15 mouse cellular contexts compared by ENCODE assay signal in genomic region chr15:79152709-79153108, GRCm38 (mm10). TPM values are rescaled to one million over a fixed set of nuclear protein-coding genes. Genes with fewer than 3 reads are reported as not detected.
DNase-seq lines count a peak whose midpoint lies in the region; ATAC-seq and TF ChIP-seq lines count a peak whose summit lies in the region.
"Had no signal": no experiment of that assay in that cellular context is flagged by ENCODE, and none has a peak within 500 bp of the region (broad histone marks: within the 10 kb centered on the region; RNA-seq: fewer than 3 reads in every experiment).

No protein-coding gene starts in this region.

- H3K4me2 ChIP-seq in embryonic facial prominence, embryonic 15.5 days (replicated peaks): no peak overlapping the region
- no peak overlapping the region for H3K4me2 ChIP-seq in hindbrain, embryonic 16.5 days (ENCODE audit: low read length)
- no peak overlapping the region for H3K4me2 ChIP-seq in midbrain, postnatal 0 days (ENCODE audit: low read depth, low read length, poor library complexity, severe bottlenecking)
- H3K4me2 ChIP-seq: kidney, embryonic 15.5 days; liver, embryonic 15.5 days had no signal

- no peak for TF ChIP-seq CTCF in layer of hippocampus, adult 2 months (conservative IDR thresholded peaks at IDR 0.05)
- no peak for TF ChIP-seq CTCF in midbrain, postnatal 0 days (IDR thresholded peaks at IDR 0.05)

- peaks cover 38% of the 10 kb centered on the region for H3K36me3 ChIP-seq in embryonic facial prominence, embryonic 15.5 days
- peaks cover 8% of the 10 kb centered on the region for H3K36me3 ChIP-seq in hindbrain, embryonic 16.5 days (ENCODE audit: control insufficient read depth, insufficient read depth, low read length)
- peaks cover 31% of the 10 kb centered on the region for H3K36me3 ChIP-seq in midbrain, postnatal 0 days (ENCODE audit: insufficient read depth, low read length)

- no peak overlapping the region for H3K4me3 ChIP-seq in layer of hippocampus, adult 2 months
- no peak overlapping the region for H3K4me3 ChIP-seq in embryonic facial prominence, embryonic 15.5 days (replicated peaks)
- H3K4me3 ChIP-seq in hindbrain, embryonic 16.5 days (ENCODE audit: low read length): no peak overlapping the region
- no peak overlapping the region for H3K4me3 ChIP-seq in midbrain, postnatal 0 days (ENCODE audit: low read depth, low read length)
- H3K4me3 ChIP-seq: erythroblast, embryonic 14.5 days; kidney, embryonic 15.5 days; liver, embryonic 15.5 days had no signal

- no peaks in the 10 kb centered on the region for H3K9me3 ChIP-seq in embryonic facial prominence, embryonic 15.5 days (replicated peaks)
- no peaks in the 10 kb centered on the region for H3K9me3 ChIP-seq in hindbrain, embryonic 16.5 days (ENCODE audit: control insufficient read depth, low read length)
- no peaks in the 10 kb centered on the region for H3K9me3 ChIP-seq in midbrain, postnatal 0 days (ENCODE audit: low read length)
- H3K9me3 ChIP-seq: kidney, embryonic 15.5 days; liver, embryonic 15.5 days had no signal

- H3K9ac ChIP-seq in embryonic facial prominence, embryonic 15.5 days: no peak overlapping the region
- no peak overlapping the region for H3K9ac ChIP-seq in hindbrain, embryonic 16.5 days (ENCODE audit: low read depth, low read length)
- H3K9ac ChIP-seq in midbrain, postnatal 0 days (replicated peaks; ENCODE audit: low read length, poor library complexity, severe bottlenecking): no peak overlapping the region
- H3K9ac ChIP-seq: kidney, embryonic 15.5 days; liver, embryonic 15.5 days had no signal

- H3K4me1 ChIP-seq in embryonic facial prominence, embryonic 15.5 days: peaks cover 3% of the 10 kb centered on the region
- peaks cover 3% of the 10 kb centered on the region; the same call in 1 of the 2 replicates for H3K4me1 ChIP-seq in hindbrain, embryonic 16.5 days (ENCODE audit: control insufficient read depth, insufficient read depth, low read depth, low read length)
- peaks cover 5% of the 10 kb centered on the region; the same call in 1 of the 2 replicates for H3K4me1 ChIP-seq in midbrain, postnatal 0 days (ENCODE audit: insufficient read depth, low read length)

- ATAC-seq in embryonic facial prominence, embryonic 15.5 days (ENCODE audit: insufficient number of reproducible peaks, low FRiP score, low TSS enrichment, low read depth): peak; percentile 25; the same call in 1 of the 2 replicates
- ATAC-seq in hindbrain, embryonic 16.5 days: no peak
- ATAC-seq in midbrain, postnatal 0 days (ENCODE audit: low FRiP score): no peak
- ATAC-seq in cerebellum, adult (ENCODE audit: insufficient number of reproducible peaks, low FRiP score, low TSS enrichment): no peak

- 0 out of 2 replicates have a peak, but pooled peaks cover 3% of the 10 kb centered on the region for H3K27me3 ChIP-seq in embryonic facial prominence, embryonic 15.5 days
- H3K27me3 ChIP-seq in hindbrain, embryonic 16.5 days (replicated peaks; ENCODE audit: control insufficient read depth, insufficient read depth, low read length): no peaks in the 10 kb centered on the region
- no peaks in the 10 kb centered on the region for H3K27me3 ChIP-seq in midbrain, postnatal 0 days (ENCODE audit: insufficient read depth, low read length)

- H3K27ac ChIP-seq in layer of hippocampus, adult 2 months: peak overlapping the region; percentile 82
- H3K27ac ChIP-seq in embryonic facial prominence, embryonic 15.5 days (replicated peaks): peak overlapping the region; percentile 56; the same call in 1 of the 2 replicates
- peak overlapping the region; percentile 68 for H3K27ac ChIP-seq in hindbrain, embryonic 16.5 days (ENCODE audit: low read depth, low read length)
- H3K27ac ChIP-seq in midbrain, postnatal 0 days (ENCODE audit: low read depth, low read length): peak overlapping the region; percentile 85
- H3K27ac ChIP-seq: kidney, embryonic 15.5 days; liver, embryonic 15.5 days had no signal

- peak in 1 of 2 experiments; percentile 26 for DNase-seq in layer of hippocampus, adult 2 months (ENCODE audit: low spot score in 2 of 2)
- no peak for DNase-seq in layer of hippocampus, adult 9-11 months
- DNase-seq in midbrain, postnatal 0 days (ENCODE audit: low spot score): peak; percentile 39
- DNase-seq in cerebellum, adult 9-11 months: no peak
- no peak for DNase-seq in adrenal gland, adult 2 months
- DNase-seq: gastrocnemius, postnatal 25 days; layer of hippocampus, postnatal 36 days; thymus, adult 18-20 months had no signal

- 48% methylated on average over 6 of the region's 6 CpGs for WGBS in embryonic facial prominence, embryonic 15.5 days
- 54% methylated on average over 6 of the region's 6 CpGs for WGBS in hindbrain, embryonic 16.5 days
- WGBS in midbrain, postnatal 0 days: 54% methylated on average over 6 of the region's 6 CpGs

RNA-seq across cellular contexts. Expression of gene 1700088E04Rik, which starts 11.7 kb away (rescaled TPM):
- total RNA-seq in layer of hippocampus, adult 2 months (2021): 10 to 100 TPM in 1 of 2 experiments, 1 to 10 TPM in 1; 8.8 to 10.3 TPM
- polyA plus RNA-seq in embryonic facial prominence, embryonic 15.5 days (2015; fragmentation: Nextera tagmentation; extraction: Ambion mirVana): 17.2 and 25.2 TPM in 2 replicates
- polyA plus RNA-seq in hindbrain, embryonic 16.5 days (2015; fragmentation: Nextera tagmentation; extraction: Ambion mirVana): 18.0 and 20.2 TPM in 2 replicates
- total RNA-seq in midbrain, postnatal 0 days (2014; rRNA removed): 9.5 and 11.7 TPM in 2 replicates
- polyA plus RNA-seq in midbrain, postnatal 0 days (2015; fragmentation: Nextera tagmentation; extraction: Ambion mirVana): 15.9 and 21.6 TPM in 2 replicates
- 1 to 10 TPM; 5.2 to 9.9 TPM for total RNA-seq in adrenal gland, adult 2 months (2021)
- polyA plus RNA-seq in adrenal gland, adult 2 months (2012; rRNA removed): 8.1 and 10.8 TPM in 2 replicates
- polyA plus RNA-seq: erythroblast, embryonic 14.5 days had no signal

RNA-seq across cellular contexts. Expression of gene Polr2f, which starts 11.9 kb away (rescaled TPM):
- 100 to 1,000 TPM in 1 of 2 experiments, 10 to 100 TPM in 1; 97.9 to 103 TPM for total RNA-seq in layer of hippocampus, adult 2 months (2021)
- polyA plus RNA-seq in embryonic facial prominence, embryonic 15.5 days (2015; fragmentation: Nextera tagmentation; extraction: Ambion mirVana): 304 and 333 TPM in 2 replicates
- polyA plus RNA-seq in hindbrain, embryonic 16.5 days (2015; fragmentation: Nextera tagmentation; extraction: Ambion mirVana): 258 and 285 TPM in 2 replicates
- total RNA-seq in midbrain, postnatal 0 days (2014; rRNA removed): 59.7 and 67.5 TPM in 2 replicates
- 341 and 344 TPM in 2 replicates for polyA plus RNA-seq in midbrain, postnatal 0 days (2015; fragmentation: Nextera tagmentation; extraction: Ambion mirVana)
- 100 to 1,000 TPM in 1 of 2 experiments, 10 to 100 TPM in 1; 92.8 to 151 TPM for total RNA-seq in adrenal gland, adult 2 months (2021)
- 48.1 and 48.3 TPM in 2 replicates for polyA plus RNA-seq in adrenal gland, adult 2 months (2012; rRNA removed)

RNA-seq across cellular contexts. Expression of gene Sox10, which starts 12.3 kb away (rescaled TPM):
- 10 to 100 TPM; 27.7 to 30.4 TPM for total RNA-seq in layer of hippocampus, adult 2 months (2021)
- polyA plus RNA-seq in embryonic facial prominence, embryonic 15.5 days (2015; fragmentation: Nextera tagmentation; extraction: Ambion mirVana): 11.8 and 12.5 TPM in 2 replicates
- 9.0 and 9.5 TPM in 2 replicates for polyA plus RNA-seq in hindbrain, embryonic 16.5 days (2015; fragmentation: Nextera tagmentation; extraction: Ambion mirVana)
- total RNA-seq in midbrain, postnatal 0 days (2014; rRNA removed): 19.2 and 21.1 TPM in 2 replicates
- 6.8 and 8.9 TPM in 2 replicates for polyA plus RNA-seq in midbrain, postnatal 0 days (2015; fragmentation: Nextera tagmentation; extraction: Ambion mirVana)
- 1 to 10 TPM in 1 of 2 experiments, under 1 TPM in 1; 0.89 to 2.5 TPM for total RNA-seq in adrenal gland, adult 2 months (2021)
- polyA plus RNA-seq in adrenal gland, adult 2 months (2012; rRNA removed): 3.9 and 5.5 TPM in 2 replicates
- polyA plus RNA-seq: C2C12; erythroblast, embryonic 14.5 days had no signal

RNA-seq across cellular contexts. Expression of gene Micall1, which starts 44.0 kb away (rescaled TPM):
- total RNA-seq in layer of hippocampus, adult 2 months (2021): 10 to 100 TPM; 31.4 to 35.3 TPM
- 16.8 and 17.3 TPM in 2 replicates for polyA plus RNA-seq in embryonic facial prominence, embryonic 15.5 days (2015; fragmentation: Nextera tagmentation; extraction: Ambion mirVana)
- polyA plus RNA-seq in hindbrain, embryonic 16.5 days (2015; fragmentation: Nextera tagmentation; extraction: Ambion mirVana): 11.6 and 13.9 TPM in 2 replicates
- 33.4 and 35.5 TPM in 2 replicates for total RNA-seq in midbrain, postnatal 0 days (2014; rRNA removed)
- 8.9 and 10.3 TPM in 2 replicates for polyA plus RNA-seq in midbrain, postnatal 0 days (2015; fragmentation: Nextera tagmentation; extraction: Ambion mirVana)
- total RNA-seq in adrenal gland, adult 2 months (2021): 10 to 100 TPM; 36.5 to 49.5 TPM
- 61.7 and 65.0 TPM in 2 replicates for polyA plus RNA-seq in adrenal gland, adult 2 months (2012; rRNA removed)
